Mouse (Mus musculus) megakaryocyte, adult 5-6 weeks (primary cell): ENCODE measurements at regions not wholly inside any gene's neighbourhood (a gene's known extent, or its start where the extent isn't known, plus 50 kb on each side); places are given as distances from the start of the nearest gene placed in this dataset.
A peak's percentile ranks its signal among the peaks of the same experiment; 100 is the strongest.

Experiments used
- ATAC-seq: 2 replicates; pipeline ENCODE4 v1.8.0; 2016; ENCODE audit warnings: mild to moderate bottlenecking, inconsistent platforms; ENCODE audit not compliant: poor library complexity, severe bottlenecking

DNA sequence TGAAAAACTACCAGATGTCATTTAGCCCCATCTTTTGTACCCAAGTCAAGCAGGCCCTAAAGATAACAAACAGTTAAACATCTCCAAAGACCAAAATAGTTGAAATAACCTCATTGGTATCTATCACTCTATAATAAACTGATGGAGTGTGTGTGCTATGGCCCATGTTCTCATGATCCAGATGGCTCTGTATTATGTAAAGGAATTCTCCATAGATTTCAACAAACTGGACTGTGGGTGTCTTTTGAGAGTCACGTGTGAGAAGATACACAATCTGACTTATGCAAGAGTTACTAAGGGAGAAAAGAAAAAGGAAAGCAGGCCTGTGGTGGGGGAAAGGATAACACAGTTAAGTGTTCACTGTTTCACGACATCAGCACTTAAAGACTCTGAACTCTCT lies 164.8 kb upstream of the Paip1 start:
- ATAC-seq, result no peak

DNA sequence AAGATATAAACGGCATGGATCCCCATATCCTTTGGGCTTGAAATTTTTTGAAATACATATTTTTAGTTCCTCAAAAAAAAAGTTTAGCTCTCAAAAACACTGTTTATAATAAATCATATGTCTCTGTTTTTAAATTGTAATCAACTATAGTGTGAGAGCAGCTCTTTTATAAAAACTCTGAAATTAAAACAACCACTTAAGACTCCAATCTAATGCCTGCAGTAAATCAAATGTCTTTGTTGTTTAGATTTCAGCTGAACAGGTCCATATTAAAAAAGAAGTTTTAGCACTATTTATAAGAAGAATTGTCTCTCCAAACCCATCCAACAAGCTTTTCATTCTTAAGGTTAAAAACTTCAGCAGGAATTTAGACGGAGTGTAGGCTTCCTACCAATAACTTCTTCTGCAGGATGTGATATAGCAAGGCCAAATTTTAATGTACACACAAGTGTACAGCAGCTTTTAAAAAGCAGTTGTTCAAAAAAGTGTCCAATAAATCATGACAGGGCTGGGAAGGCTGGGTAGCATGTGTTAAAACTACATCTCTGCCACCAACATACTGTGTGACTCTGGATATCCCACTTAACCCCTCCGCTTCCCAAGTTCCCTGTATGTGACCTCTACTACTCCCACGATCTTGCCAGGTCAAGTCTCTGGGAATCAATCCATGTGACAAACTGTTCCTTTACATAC lies 160.6 kb upstream of the Paip1 start:
- no peak for ATAC-seq

DNA sequence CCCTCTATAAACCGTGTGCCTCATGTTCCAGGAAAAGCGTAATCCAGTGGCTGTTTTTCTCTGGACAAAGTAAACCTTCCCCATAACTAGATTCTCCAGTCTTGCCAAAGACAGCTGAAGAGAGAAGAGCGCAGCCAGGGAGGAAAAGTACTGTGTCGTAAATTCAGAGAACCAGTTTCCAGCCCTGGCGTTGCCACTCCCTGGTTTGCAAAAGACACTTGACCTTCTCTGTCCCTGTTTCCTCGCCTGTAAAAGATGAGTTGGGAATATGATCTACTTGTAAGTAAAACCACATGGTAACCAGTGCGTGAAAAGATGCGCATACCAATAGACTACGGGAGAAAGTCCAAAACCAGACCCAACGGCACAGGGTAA lies 160.1 kb upstream of the Paip1 start:
- no peak for ATAC-seq

DNA sequence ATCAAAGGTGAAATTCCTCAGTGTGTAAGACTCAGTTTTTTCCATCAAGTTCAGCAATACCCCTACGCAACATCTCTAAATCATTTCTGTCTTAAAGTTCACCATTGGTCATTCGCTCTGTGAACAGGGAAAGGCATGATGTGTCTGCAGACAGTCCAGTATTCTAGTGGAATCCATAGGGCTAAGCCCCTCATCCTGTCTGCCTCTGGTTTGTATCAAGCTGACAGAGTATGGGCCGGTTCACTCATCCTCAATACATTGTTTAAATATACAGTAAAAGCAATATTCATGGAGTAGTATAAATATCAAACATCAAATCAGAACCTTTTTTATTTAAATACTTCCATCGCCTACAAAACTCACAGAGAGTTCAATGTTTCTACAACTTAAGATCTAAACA lies 152.9 kb upstream of the Paip1 start:
- no peak for ATAC-seq

DNA sequence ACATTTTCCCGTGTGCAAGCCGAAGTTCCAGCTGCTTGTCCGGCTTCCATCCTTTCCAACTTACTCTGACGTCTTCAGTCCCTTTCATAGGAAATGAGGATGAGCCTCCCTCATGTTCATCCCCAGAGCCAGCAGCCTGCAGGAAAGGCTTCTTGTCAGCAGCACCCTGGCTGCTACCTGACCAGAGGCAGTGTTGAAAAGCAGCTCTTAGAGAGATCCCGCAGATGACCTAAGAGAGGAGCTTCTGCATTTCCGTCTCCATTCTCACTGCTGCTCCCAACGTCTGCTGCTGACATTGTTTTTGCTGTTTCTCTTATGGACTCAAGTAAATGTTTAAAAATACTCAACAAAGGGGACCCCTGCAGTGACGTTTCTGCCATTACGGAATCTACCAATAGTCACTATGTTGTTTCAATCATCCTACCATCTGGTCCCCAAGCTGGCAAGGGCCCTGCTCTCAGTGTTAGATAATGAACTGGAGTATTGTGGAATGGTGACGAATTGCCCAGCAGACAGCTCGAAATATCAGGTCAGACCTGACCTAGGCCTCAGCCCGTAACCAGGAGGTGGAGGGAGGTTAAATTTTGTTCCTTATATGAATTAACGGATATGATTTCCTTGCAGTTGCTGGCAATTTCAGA lies 151.0 kb upstream of the Paip1 start:
- ATAC-seq, result no peak

DNA sequence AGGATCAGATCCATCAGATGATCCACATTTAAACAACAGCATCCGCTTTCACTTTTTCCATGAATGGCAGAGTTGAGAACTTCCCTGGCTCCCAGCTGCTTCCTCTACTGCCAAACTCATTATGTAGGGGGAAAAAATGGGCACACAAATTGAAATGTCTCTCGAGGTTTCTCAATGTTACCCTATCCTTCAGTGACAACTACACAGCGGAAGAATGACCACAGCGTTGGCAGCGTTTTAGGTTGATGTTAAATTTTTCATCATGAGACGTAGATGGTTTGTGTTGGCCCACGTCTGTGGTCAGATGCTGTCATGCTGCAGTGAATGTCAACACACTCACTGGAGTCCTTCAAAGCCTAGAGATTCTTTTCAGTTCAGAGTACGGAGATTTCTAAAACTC lies 149.0 kb upstream of the Paip1 start:
- ATAC-seq, result no peak

DNA sequence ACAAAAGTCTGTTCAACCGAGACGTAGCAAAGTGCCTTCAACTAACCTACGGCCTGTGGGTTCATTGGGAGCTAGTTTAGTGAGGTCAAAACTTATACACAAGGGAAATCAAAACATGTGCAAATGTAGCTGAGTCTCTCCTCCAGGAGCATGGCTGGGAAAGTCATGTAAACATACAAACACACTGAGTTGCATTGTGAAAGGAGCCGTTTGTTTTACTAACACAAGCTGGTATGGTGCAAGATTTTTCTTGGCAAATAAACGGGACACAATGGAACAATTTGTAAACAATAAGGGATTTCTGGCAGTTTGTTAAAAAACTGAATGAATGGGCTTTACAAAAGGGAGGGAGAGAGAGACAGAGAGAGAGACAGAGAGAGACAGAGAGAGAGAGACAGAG lies 147.8 kb upstream of the Paip1 start:
- ATAC-seq, result no peak

DNA sequence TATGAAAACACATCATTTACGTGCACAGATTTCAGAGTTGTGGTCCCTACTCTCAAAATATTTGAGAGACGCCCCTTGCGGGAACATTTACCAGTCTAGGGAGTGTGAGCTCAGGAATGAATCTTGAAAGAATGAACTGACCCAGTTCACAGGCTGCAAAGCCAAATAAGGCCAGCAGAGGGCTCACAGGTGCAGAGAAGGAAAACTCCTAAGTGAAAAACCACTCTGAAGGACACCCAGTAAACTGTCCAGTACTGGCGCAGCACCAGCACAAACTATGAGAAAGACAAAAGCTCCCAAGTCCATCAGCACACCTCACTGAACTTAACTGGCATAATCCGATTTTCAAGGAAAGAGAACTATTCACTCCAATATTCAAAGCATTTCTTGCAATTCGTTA lies 145.0 kb upstream of the Paip1 start:
- peak; percentile 95 for ATAC-seq

DNA sequence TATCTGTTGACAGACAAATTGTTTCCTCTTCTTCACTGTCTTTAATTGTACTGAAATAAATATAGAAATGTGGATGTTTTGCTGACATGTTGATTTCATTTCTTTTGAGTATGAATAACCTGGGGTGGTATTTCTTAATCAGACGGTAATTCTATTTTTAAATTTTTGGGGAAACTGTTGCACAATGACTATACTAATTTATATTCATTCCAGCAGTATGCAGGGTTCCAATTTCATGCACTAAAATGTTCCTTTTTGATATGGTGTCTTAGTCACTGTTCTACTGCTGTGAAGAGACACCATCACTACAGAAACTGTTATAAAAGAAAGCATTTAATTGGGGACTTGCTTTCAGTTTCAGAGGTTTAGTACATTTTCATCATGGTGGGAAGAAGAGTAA lies 119.2 kb upstream of the Paip1 start:
- peak; percentile 34 for ATAC-seq

DNA sequence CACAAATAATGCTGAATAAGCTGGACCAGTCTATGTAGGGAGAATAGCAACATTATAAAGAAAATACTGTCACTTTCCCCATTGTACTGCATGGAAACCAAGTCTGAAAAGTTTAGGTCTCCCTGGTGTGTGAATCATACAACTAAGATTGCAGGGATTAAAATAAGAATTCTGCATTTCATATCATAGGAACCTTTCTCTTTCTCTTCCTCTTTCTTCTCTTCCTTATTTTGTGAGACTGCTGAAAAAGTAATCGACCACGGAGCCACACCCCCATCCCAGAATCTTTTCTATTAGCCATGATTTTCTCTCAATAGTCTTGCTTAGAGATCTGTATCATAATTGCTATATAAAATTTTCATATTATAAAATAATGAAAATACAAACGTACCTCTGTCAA lies 118.4 kb upstream of the Paip1 start:
- ATAC-seq, result peak; percentile 98

DNA sequence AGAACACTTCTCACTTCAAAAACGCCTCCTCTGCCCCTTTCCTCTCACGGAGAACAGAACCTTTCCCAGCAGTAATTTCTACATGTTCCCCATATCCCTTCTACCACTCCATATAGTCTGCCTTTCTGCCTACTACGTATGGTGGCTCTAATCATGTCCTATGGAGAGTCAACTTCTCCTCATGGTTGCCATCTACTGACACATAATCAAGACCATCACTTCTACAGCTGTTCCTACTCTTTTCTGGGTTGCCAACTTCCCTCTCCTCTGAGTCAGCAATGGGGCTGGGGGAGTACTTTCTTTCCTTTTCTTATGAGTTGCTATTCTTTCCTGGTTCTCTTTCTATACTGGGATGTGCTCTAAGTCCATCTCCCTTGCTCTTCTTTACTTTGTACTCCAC lies 114.0 kb upstream of the Paip1 start:
- no peak for ATAC-seq

DNA sequence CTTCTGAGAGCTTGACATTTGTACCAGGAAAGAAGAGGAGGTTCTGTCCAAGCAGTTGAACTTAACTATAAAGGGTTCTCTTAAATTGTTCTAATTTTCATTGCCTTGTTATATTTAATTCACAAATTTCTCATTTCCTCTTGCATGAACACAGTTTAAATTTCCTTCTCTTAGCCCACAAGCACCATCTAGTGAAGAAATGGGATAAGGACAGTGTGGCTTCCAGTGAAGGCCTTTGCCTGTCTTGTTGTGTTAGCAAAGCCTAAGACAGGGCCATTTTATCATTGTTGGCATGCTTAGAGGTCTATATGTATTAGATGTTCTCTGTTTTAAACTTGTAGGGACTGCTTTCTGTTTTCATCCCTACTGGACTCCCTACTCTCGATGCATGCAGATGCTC lies 110.0 kb upstream of the Paip1 start:
- peak; percentile 62 for ATAC-seq

DNA sequence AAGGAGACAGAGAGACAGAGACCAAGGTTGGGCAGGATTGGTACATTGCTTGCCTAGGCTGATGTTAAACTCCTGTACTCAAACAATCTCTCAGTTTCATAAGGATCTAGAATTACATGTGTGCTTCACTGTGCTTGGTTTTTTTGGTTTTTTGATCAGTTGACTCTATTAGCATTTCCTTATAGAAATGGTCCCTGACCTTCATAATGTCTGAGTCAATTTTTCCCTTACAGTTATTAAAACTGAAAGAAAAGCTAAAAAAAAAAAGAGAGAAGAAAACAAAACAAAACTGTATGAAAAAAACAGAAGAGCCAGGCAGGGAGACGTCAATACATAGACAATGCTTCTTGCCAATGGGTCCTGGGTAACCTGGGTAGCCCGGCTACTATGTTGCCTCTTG lies 102.9 kb upstream of the Paip1 start:
- no peak for ATAC-seq

DNA sequence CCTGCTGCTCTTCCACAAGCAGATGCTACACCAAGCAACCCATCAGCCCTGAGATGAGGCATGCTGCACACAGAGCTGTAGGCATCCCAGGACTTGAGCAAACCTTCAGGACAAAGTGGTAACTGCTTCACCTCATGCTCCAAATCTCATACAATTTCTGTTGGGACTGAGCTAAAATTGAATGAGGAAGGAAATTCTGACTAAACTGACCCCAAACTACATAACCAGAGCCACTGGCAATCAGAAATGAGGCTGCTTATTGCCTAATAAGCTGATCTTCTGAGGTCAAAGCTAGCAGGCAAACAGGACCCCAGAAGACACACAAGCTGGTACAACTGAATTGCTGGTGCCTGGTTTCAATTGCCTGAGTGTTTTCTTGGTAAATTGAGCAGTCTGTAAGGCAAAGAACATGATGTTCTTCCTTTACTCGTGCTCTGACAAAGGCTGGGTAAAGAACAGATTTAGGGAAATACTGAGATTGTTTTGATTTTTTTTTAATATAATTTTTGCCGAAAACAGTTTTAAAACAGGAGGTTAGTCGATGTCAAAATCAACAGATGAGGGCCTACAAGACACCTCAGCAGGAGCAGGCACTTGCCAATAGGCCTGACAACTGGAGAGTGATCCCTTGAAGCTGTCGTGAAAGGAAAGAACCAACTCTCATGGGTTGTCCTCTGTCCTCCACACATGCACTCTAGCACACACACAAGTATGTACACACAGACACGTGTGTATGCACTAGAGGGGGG lies 101.3 kb upstream of the Paip1 start:
- ATAC-seq, result peak; percentile 73

DNA sequence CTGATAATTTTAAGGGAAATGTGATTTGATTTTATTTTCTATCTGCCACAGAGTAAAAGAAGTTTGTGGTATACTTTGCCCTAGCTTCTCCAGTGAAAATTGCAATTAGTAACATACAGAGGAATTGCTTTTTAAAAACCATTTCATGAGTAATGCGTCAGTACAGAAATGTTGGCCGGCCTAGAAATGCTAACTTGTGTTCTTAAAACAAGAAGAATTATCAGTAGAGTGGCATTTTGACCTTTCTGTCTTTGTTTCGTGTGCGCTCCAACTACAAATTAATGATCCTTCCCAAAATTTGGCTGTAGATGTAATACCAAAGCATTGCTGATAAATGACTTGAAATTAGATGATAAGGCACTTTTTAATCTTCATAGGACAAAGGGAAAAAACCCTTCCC lies 99.7 kb upstream of the Paip1 start:
- ATAC-seq, result no peak

DNA sequence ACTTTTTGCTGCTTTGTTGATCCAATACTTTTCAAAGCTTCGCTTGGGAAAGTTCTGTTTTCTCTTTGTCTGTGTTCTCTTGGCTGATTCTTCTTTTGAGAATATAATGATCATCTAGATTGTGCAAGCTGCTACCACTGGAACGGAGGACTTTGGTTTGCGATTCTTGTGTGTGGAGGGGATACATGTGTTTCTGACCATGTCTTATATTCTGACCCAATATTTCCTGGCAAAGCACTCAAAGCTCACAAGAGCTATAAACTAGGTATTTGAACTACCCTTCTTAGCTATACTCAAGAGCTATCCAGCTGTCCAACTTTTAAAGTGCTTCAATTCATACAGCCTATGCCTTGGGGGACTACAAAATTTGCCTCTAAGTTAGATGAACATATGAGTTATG lies 96.6 kb upstream of the Paip1 start:
- no peak for ATAC-seq

DNA sequence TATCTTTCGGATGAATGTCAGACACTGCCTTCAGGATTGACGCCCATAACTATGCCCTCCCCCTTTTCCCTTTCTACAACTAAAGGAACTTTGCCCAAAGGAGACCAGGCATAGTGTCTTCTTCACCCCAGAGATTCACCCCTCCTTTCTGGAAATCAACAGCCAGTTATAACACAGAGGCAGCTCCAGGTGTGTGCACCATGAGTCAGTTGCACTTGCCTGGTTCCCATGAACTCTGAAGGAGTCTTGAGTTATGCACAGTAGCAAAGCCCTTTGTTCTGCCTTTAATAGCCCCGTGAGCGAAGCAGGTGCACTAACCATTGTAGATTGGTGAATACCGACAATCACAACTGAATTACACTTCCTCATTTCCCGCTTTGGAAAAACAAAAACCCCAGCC lies 94.5 kb upstream of the Paip1 start:
- no peak for ATAC-seq

DNA sequence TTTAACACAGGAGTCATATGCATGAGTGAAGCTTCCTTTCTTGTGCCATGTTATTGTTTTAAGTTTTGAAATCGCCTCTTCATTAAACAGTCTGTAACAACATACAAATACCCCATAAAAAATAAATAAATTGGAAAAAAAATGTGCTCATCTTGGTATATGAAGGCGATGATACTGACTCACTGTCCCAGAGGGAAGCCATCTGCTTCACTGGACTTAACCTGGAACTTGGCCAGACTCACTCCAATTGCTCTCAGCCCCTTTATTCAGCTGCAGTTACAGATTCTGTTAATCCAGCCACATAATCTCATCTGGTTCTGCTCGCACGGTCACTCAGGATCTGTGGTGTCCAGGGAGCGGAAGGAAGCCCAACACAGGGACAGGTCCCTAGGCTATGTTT lies 90.5 kb upstream of the Paip1 start:
- no peak for ATAC-seq

DNA sequence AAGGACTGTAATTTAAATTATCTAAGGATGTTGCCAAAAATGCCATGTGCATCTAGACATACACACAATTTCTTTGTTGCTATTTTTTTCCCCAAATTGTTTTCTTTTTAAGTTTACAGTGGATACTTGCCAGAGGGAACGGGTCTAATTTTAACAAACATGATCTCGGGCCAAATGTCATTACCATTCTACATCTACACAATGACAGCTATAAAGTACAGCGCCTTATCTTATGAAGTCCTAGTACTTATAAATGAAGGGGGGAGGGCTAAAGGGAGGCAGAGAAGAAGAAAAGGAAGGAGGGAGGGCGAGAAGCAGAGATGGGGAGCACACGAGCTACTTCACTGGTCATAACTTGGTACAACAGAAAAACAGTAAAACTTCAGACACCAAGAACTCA lies 89.4 kb upstream of the Paip1 start:
- no peak for ATAC-seq

DNA sequence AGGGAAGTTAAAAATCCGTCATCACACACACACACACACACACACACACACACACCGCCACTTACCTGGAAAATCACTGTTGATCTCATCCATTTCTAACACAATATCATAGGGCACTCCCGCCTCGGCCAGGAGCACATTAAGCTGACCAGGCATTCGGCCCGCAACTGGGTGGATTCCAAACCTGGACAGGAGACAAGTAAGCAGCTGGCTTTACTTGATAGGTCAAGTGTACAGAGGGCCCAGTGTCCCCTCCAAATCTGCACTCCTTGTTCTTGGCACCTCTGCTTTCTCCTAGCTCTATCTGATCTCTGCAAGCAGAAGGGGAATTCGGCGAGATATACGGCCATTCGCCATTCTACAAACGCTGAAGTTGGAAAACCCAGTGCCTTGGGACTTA lies 88.6 kb upstream of the Paip1 start:
- no peak for ATAC-seq

DNA sequence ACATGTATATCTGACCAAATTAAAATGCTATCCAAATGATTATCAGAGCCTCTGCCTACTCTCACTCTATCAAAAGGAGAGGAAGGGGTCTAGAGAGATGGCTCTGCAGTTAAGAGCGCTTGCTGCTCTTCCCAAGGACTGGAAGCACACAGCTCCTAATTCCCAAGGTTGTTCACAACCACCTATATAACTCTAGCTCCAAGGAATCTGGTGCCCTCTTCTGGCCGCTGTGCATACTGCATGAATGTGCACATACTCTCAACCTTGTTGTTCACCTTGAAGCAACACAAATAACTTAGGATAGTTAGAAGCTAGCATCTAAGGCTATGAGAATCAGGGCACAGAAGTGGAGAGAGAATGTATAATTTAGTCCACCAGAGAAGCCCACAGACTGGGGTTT lies 86.6 kb upstream of the Paip1 start:
- ATAC-seq, result peak; percentile 90

DNA sequence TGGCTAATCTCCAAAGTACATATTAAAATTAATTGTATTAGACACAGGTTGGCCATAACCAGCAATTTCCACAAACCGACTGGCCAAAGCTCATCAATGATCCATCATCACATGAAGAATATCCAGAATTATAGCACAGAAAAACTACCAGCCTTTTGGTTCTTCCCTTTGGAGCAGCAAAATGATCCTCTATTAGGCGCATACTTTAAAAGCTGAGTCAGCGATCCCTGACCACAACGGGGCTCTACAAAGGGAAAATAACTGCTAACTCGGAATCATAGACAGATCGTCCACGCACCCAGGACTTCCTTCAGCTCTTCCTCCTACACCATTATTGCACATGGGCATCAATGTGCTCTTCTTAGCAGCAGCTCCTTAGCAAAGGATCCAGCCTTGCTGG lies 85.6 kb upstream of the Paip1 start:
- no peak for ATAC-seq
